Mouse (Mus musculus): Measurements from ENCODE around the gene BC048403. TPM values are rescaled to one million over a fixed set of nuclear protein-coding genes. Genes with fewer than 3 reads are reported as not detected.

Gene BC048403
- polyA plus RNA-seq, 1 experiment from 2014 or later: 2.2 TPM

GRCm38 (mm10) chr10:121750175-121750574, 10.4 kb downstream of the BC048403 start:
- no peaks in the 10 kb centered on the region for H3K27me3 ChIP-seq (ENCODE audit: control insufficient read depth, insufficient read depth, low read length)
- H3K27ac ChIP-seq (ENCODE audit: low read depth, low read length): no peak overlapping the region
- H3K4me3 ChIP-seq (ENCODE audit: low read depth, low read length): no peak overlapping the region
- WGBS: 97% methylated on average over 12 of the region's 12 CpGs
- H3K36me3 ChIP-seq (ENCODE audit: control insufficient read depth, insufficient read depth, low read length): peaks cover 8% of the 10 kb centered on the region
- no peak overlapping the region for H3K9ac ChIP-seq (replicated peaks; ENCODE audit: low read depth, low read length)
- H3K9me3 ChIP-seq (ENCODE audit: control insufficient read depth, low read length): no peaks in the 10 kb centered on the region
- no peaks in the 10 kb centered on the region for H3K4me1 ChIP-seq (ENCODE audit: control insufficient read depth, insufficient read depth, low read length)
- no peak overlapping the region for H3K4me2 ChIP-seq (ENCODE audit: low read depth, low read length)
- no peak for ATAC-seq (ENCODE audit: low read depth)

DNA sequence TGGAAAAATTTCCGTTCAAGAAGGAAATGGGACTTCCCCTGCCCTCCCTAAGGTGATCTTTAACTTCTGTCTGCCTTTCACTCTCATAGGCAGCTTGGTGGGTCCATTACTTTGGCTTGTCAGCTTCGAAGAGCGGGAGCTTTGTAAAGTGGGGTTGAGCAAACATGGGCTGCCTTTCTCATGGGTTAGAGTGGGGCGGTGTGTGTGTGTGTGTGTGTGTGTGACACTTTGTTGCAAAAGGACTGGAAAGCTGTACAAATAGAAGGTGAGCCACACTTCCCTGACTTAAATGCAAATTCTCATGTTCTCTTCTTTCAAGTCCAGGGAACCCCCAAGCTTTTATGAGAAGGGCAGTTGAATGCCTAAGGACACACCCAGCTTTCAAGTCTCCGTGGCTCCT, 14.5 kb downstream of the BC048403 start:
- 82% methylated on average over 5 of the region's 5 CpGs for WGBS
- no peak for ATAC-seq (ENCODE audit: low read depth)

DNA sequence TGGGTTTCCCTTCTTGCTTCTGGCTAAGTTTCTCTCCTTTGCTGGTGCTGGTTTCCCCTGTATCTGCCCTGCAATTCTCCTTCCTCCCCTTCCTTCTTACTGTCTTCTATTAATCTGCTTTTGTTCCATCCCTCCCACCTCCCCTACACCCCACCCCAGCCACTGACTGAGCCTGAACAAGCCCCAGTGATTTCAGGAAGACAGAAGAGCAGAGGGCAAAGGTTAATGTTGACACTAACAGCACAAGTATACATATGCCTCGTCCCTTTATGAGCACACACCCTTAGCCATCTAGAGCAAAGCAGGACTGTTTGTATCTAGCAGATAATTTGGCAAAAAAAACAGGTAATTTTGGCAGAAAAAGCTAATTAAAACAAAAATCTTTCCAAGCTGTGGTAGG, 16.1 kb downstream of the BC048403 start:
- Histone ChIP-seq H3K9ac (replicated peaks; ENCODE audit: low read depth, low read length) (no peak overlapping the region), H3K27ac (ENCODE audit: low read depth, low read length) (no peak overlapping the region), H3K4me3 (ENCODE audit: low read depth, low read length) (no peak overlapping the region), H3K4me1 (ENCODE audit: control insufficient read depth, insufficient read depth, low read length) (no peaks in the 10 kb centered on the region), H3K9me3 (ENCODE audit: control insufficient read depth, low read length) (no peaks in the 10 kb centered on the region), H3K27me3 (ENCODE audit: control insufficient read depth, insufficient read depth, low read length) (no peaks in the 10 kb centered on the region), H3K36me3 (ENCODE audit: control insufficient read depth, insufficient read depth, low read length) (no peaks in the 10 kb centered on the region), H3K4me2 (ENCODE audit: low read depth, low read length) (no peak overlapping the region)
- no peak for ATAC-seq (ENCODE audit: low read depth)
- WGBS: 34% methylated on average over 1 of the region's 1 CpGs

More for the DNA sequence above, 14.5 kb downstream of the BC048403 start:
- H3K4me1 ChIP-seq (ENCODE audit: control insufficient read depth, insufficient read depth, low read length): no peaks in the 10 kb centered on the region
- no peaks in the 10 kb centered on the region for H3K27me3 ChIP-seq (ENCODE audit: control insufficient read depth, insufficient read depth, low read length)
- H3K4me2 ChIP-seq (ENCODE audit: low read depth, low read length): no peak overlapping the region
- H3K36me3 ChIP-seq (ENCODE audit: control insufficient read depth, insufficient read depth, low read length): no peaks in the 10 kb centered on the region
- no peak overlapping the region for H3K9ac ChIP-seq (replicated peaks; ENCODE audit: low read depth, low read length)
- no peak overlapping the region for H3K4me3 ChIP-seq (ENCODE audit: low read depth, low read length)
- H3K9me3 ChIP-seq (ENCODE audit: control insufficient read depth, low read length): no peaks in the 10 kb centered on the region
- no peak overlapping the region for H3K27ac ChIP-seq (ENCODE audit: low read depth, low read length)

DNA sequence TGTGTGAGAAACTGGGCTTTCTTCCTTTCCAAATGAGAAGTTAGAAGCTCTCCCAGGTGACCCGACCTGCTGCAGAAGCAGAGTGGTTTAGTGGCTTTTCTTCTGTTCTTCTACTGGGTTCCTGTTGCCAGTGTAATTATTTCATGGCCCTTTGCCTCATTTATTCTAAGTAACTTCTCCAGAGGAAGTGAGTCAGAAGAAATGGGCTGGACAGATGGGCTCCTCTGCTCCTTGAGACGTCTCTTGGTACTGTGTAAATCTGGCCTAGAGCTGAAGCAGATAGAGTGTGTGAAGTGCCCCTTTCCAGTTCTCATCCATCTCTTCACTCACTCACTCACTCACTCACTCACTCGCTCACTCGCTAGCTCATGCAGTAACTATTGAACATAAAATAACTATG, 16.9 kb downstream of the BC048403 start:
- no peak overlapping the region for H3K27ac ChIP-seq (ENCODE audit: low read depth, low read length)
- H3K9me3 ChIP-seq (ENCODE audit: control insufficient read depth, low read length): no peaks in the 10 kb centered on the region
- no peaks in the 10 kb centered on the region for H3K27me3 ChIP-seq (ENCODE audit: control insufficient read depth, insufficient read depth, low read length)
- ATAC-seq (ENCODE audit: low read depth): no peak
- WGBS: 84% methylated on average over 4 of the region's 4 CpGs
- H3K9ac ChIP-seq (replicated peaks; ENCODE audit: low read depth, low read length): no peak overlapping the region
- no peaks in the 10 kb centered on the region for H3K36me3 ChIP-seq (ENCODE audit: control insufficient read depth, insufficient read depth, low read length)
- no peak overlapping the region for H3K4me3 ChIP-seq (ENCODE audit: low read depth, low read length)
- no peaks in the 10 kb centered on the region for H3K4me1 ChIP-seq (ENCODE audit: control insufficient read depth, insufficient read depth, low read length)
- H3K4me2 ChIP-seq (ENCODE audit: low read depth, low read length): no peak overlapping the region

- Histone ChIP-seq H3K4me1 (ENCODE audit: control insufficient read depth, insufficient read depth, low read length) (no peaks in the 10 kb centered on the region), H3K27me3 (ENCODE audit: control insufficient read depth, insufficient read depth, low read length) (no peaks in the 10 kb centered on the region), H3K36me3 (ENCODE audit: control insufficient read depth, insufficient read depth, low read length) (no peaks in the 10 kb centered on the region), H3K9me3 (ENCODE audit: control insufficient read depth, low read length) (no peaks in the 10 kb centered on the region), H3K4me3 (ENCODE audit: low read depth, low read length) (no peak overlapping the region), H3K9ac (replicated peaks; ENCODE audit: low read depth, low read length) (no peak overlapping the region), H3K4me2 (ENCODE audit: low read depth, low read length) (no peak overlapping the region), H3K27ac (ENCODE audit: low read depth, low read length) (no peak overlapping the region)
- no peak for ATAC-seq (ENCODE audit: low read depth)
- 55% methylated on average over 8 of the region's 8 CpGs for WGBS
These were observed 19.4 kb downstream of the BC048403 start for GRCm38 (mm10) chr10:121759095-121759494.

GRCm38 (mm10) chr10:121762141-121762540, 22.4 kb downstream of the BC048403 start:
- 80% methylated on average over 9 of the region's 9 CpGs for WGBS
- no peaks in the 10 kb centered on the region for H3K36me3 ChIP-seq (ENCODE audit: control insufficient read depth, insufficient read depth, low read length)
- H3K27me3 ChIP-seq (ENCODE audit: control insufficient read depth, insufficient read depth, low read length): no peaks in the 10 kb centered on the region
- no peaks in the 10 kb centered on the region for H3K4me1 ChIP-seq (ENCODE audit: control insufficient read depth, insufficient read depth, low read length)
- no peak overlapping the region for H3K4me3 ChIP-seq (ENCODE audit: low read depth, low read length)
- no peaks in the 10 kb centered on the region for H3K9me3 ChIP-seq (ENCODE audit: control insufficient read depth, low read length)
- H3K9ac ChIP-seq (replicated peaks; ENCODE audit: low read depth, low read length): no peak overlapping the region
- ATAC-seq (ENCODE audit: low read depth): no peak
- H3K4me2 ChIP-seq (ENCODE audit: low read depth, low read length): no peak overlapping the region
- no peak overlapping the region for H3K27ac ChIP-seq (ENCODE audit: low read depth, low read length)

DNA sequence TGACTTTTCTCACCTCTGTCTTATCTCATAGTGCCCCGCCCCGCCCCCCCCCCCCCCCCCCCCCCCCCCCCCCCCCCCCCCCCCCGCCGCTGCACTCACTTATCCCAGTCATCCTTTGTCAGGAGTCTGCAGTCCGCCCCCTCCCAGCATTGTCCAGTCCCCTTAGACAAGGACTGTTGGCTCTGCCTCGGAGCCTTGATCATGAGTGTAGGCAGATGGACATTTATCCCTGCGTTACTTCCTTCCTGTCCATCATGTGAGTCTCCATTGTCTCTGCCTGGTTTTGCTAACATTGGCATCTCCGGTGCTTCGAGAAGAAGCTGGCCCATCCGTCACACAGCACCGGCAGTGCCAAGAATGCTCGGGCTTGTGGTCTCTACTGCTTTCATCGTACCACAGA, 23.5 kb downstream of the BC048403 start:
- no peak overlapping the region for H3K9ac ChIP-seq (replicated peaks; ENCODE audit: low read depth, low read length)
- H3K27ac ChIP-seq (ENCODE audit: low read depth, low read length): no peak overlapping the region
- 90% methylated on average over 8 of the region's 13 CpGs for WGBS
- H3K4me3 ChIP-seq (ENCODE audit: low read depth, low read length): no peak overlapping the region
- H3K4me2 ChIP-seq (ENCODE audit: low read depth, low read length): no peak overlapping the region
- H3K36me3 ChIP-seq (ENCODE audit: control insufficient read depth, insufficient read depth, low read length): no peaks in the 10 kb centered on the region
- H3K4me1 ChIP-seq (ENCODE audit: control insufficient read depth, insufficient read depth, low read length): no peaks in the 10 kb centered on the region
- no peak for ATAC-seq (ENCODE audit: low read depth)
- H3K27me3 ChIP-seq (ENCODE audit: control insufficient read depth, insufficient read depth, low read length): no peaks in the 10 kb centered on the region
- H3K9me3 ChIP-seq (ENCODE audit: control insufficient read depth, low read length): no peaks in the 10 kb centered on the region

DNA sequence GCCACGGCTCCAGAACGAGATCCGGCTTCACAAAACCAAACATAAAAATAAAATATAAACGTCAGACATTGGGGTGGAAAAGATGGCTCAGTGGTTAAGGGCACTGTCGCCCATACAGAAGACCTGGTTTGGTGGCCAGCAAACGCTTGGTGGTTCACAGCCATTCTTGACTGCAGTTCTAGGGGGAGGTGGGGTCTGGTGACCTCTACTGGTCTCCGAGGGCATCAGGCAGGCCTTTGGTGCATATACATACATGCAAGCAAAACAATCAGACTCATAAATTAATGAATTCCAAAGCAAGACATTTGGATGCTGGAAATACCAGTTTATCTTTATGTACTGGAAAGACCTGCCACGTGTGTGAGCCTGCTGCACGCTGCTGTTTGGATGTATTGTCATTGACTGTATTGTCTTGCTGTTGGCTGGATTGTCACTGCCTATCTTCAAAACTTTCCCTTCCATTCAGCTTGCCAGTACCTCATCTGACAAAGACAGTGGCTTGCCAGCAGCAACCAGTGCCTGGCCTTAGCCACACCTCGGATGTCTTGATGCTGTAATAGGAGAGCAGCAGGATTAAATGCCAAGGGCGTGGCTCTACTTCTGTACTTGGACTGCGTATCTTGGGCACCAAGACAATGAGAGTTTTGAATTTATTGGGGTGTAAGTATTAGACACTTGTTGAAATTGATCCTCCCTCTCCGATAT, 24.9 kb downstream of the BC048403 start:
- no peaks in the 10 kb centered on the region for H3K9me3 ChIP-seq (ENCODE audit: control insufficient read depth, low read length)
- H3K4me2 ChIP-seq (ENCODE audit: low read depth, low read length): no peak overlapping the region
- 85% methylated on average over 13 of the region's 13 CpGs for WGBS
- H3K9ac ChIP-seq (replicated peaks; ENCODE audit: low read depth, low read length): no peak overlapping the region
- no peak overlapping the region for H3K4me3 ChIP-seq (ENCODE audit: low read depth, low read length)
- no peaks in the 10 kb centered on the region for H3K36me3 ChIP-seq (ENCODE audit: control insufficient read depth, insufficient read depth, low read length)
- ATAC-seq (ENCODE audit: low read depth): peak; percentile 46; the same call in 1 of the 2 replicates
- H3K4me1 ChIP-seq (ENCODE audit: control insufficient read depth, insufficient read depth, low read length): no peaks in the 10 kb centered on the region
- H3K27ac ChIP-seq (ENCODE audit: low read depth, low read length): no peak overlapping the region
- H3K27me3 ChIP-seq (ENCODE audit: control insufficient read depth, insufficient read depth, low read length): no peaks in the 10 kb centered on the region

DNA sequence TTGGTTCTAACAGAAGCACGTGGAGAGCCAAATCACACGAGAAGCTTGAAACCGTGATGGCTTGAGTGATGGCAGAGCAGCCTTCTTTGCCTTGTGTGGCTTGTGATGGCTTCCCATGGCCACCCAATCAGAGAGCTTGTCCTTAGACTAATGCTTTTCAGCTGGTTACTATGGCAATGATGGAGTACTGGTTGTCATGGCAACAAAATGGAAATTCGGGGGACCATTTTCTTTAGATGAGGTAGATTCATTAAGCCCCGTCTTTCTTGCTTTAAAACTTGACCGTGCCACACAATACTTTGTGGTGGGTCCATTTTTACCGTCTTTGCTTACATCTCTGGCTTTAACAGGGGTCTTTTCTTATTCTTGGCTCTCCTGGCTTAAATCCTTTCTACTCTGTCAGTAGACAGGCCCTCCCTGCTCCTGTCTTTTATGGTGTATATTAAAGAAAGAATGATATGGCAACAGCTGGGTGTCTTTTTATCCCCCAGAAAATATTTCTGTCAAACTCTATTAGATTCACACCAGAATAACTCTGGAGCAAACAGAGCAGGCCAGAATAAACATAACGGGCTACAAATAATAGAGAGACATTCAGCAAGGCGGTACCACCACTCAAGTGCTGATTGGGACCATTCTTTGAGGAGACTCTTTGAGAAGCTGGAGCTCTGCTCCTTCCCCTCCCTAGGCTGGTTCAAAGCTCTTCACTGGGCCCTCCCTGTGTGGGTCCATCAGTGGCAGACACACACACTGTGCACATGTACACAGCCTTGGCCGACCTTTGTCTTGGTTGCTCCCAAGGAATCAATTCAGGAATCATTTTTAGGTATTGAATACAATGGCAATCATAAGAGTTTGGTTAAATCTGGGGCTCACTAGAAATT, 25.7 kb downstream of the BC048403 start:
- Histone ChIP-seq H3K4me1 (ENCODE audit: control insufficient read depth, insufficient read depth, low read length) (no peaks in the 10 kb centered on the region), H3K4me3 (ENCODE audit: low read depth, low read length) (no peak overlapping the region), H3K9me3 (ENCODE audit: control insufficient read depth, low read length) (no peaks in the 10 kb centered on the region), H3K27me3 (ENCODE audit: control insufficient read depth, insufficient read depth, low read length) (no peaks in the 10 kb centered on the region), H3K4me2 (ENCODE audit: low read depth, low read length) (no peak overlapping the region), H3K9ac (replicated peaks; ENCODE audit: low read depth, low read length) (no peak overlapping the region), H3K36me3 (ENCODE audit: control insufficient read depth, insufficient read depth, low read length) (no peaks in the 10 kb centered on the region), H3K27ac (ENCODE audit: low read depth, low read length) (peak overlapping the region; percentile 55)
- 33% methylated on average over 10 of the region's 10 CpGs for WGBS
- peak; percentile 90 for ATAC-seq (ENCODE audit: low read depth)
